Mouse (Mus musculus): ENCODE data around the gene Kif5c. TPM values are rescaled to one million over a fixed set of nuclear protein-coding genes. Genes with fewer than 3 reads are reported as not detected.
A peak's percentile ranks its signal among the peaks of the same experiment; 100 is the strongest.

The Kif5c gene
- polyA plus RNA-seq, 1 experiment from 2014 or later = 2.7 TPM

DNA sequence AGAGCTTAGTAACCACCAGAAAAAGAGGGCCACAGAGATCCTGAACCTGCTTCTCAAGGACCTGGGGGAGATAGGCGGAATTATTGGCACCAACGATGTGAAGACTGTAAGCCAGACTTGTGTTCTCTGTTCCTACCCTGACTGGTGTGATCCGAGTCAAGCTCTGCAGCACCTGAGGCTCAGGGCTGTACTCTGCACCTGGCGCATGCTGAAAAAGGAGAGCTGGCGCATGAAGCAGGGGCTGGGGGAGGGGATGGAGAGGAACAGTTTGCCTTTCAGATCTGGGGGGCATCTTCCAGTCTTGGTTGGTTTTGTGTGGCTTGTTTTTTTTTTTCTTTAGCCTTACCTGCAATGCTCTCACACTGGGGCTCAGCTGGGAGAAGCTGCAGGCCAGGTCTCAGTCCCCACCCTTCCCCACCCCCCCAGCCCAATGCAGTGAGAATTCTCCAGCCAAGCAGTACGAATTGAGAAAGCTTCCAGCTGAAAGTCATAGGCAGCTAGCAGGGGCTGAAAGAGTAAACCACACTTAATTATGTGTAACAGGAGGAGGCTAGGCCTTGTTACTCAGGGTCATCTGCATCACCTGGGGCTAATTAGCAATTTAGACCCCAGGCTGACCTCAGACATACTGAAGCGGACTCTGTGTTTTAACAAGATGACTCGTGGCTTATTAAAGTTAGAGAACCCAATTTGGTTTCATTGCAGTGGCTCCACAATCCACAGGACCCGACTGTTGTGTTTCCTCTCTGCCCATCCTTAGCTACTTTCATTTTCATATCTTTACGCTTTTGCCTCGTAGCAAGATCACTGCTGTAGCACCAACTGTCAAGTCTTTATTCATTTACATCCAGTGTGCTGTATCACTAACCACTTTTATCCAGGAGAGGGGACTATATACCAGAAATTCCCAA lies 113.9 kb downstream of the Kif5c start:
- peak; percentile 60 for ATAC-seq (replicated peaks; ENCODE audit: low FRiP score, low read depth)
- WGBS = 32% methylated on average over 11 of the region's 11 CpGs

GRCm38 (mm10) chr2:49733656-49734008 lies 114.5 kb downstream of the Kif5c start:
- DNase-seq (ENCODE audit: low spot score) (peak; percentile 64), ATAC-seq (replicated peaks; ENCODE audit: low FRiP score, low read depth) (peak; percentile 63)
- Histone ChIP-seq H3K27me3 (ENCODE audit: insufficient read depth, low read length) (no peaks in the 10 kb centered on the region), H3K27ac (peak overlapping the region; percentile 80), H3K4me2 (ENCODE audit: low read length) (peak overlapping the region; percentile 42), H3K9me3 (replicated peaks; ENCODE audit: low read length) (no peaks in the 10 kb centered on the region), H3K4me1 (replicated peaks; ENCODE audit: insufficient read depth, low read length) (no peaks in the 10 kb centered on the region), H3K4me3 (replicated peaks; ENCODE audit: low read depth, low read length) (no peak overlapping the region), H3K9ac (ENCODE audit: low read depth, low read length) (no peak overlapping the region), H3K36me3 (ENCODE audit: insufficient read depth, low read length) (no peaks in the 10 kb centered on the region)
- TF ChIP-seq CTCF (IDR thresholded peaks at IDR 0.05; ENCODE audit: low read depth) = no peak; the same call in 1 of the 2 replicates
- WGBS = 32% methylated on average over 7 of the region's 7 CpGs

More for the DNA sequence above, 113.9 kb downstream of the Kif5c start:
- Histone ChIP-seq H3K4me1 (replicated peaks; ENCODE audit: insufficient read depth, low read length) (no peaks in the 10 kb centered on the region), H3K9me3 (replicated peaks; ENCODE audit: low read length) (no peaks in the 10 kb centered on the region), H3K36me3 (ENCODE audit: insufficient read depth, low read length) (no peaks in the 10 kb centered on the region), H3K27me3 (ENCODE audit: insufficient read depth, low read length) (no peaks in the 10 kb centered on the region), H3K27ac (peak overlapping the region; percentile 80), H3K4me3 (replicated peaks; ENCODE audit: low read depth, low read length) (no peak overlapping the region; the same call in 1 of the 2 replicates), H3K4me2 (ENCODE audit: low read length) (peak overlapping the region; percentile 42), H3K9ac (ENCODE audit: low read depth, low read length) (no peak overlapping the region)
- DNase-seq (ENCODE audit: low spot score) = no peak
- no peak for TF ChIP-seq CTCF (IDR thresholded peaks at IDR 0.05; ENCODE audit: low read depth)

DNA sequence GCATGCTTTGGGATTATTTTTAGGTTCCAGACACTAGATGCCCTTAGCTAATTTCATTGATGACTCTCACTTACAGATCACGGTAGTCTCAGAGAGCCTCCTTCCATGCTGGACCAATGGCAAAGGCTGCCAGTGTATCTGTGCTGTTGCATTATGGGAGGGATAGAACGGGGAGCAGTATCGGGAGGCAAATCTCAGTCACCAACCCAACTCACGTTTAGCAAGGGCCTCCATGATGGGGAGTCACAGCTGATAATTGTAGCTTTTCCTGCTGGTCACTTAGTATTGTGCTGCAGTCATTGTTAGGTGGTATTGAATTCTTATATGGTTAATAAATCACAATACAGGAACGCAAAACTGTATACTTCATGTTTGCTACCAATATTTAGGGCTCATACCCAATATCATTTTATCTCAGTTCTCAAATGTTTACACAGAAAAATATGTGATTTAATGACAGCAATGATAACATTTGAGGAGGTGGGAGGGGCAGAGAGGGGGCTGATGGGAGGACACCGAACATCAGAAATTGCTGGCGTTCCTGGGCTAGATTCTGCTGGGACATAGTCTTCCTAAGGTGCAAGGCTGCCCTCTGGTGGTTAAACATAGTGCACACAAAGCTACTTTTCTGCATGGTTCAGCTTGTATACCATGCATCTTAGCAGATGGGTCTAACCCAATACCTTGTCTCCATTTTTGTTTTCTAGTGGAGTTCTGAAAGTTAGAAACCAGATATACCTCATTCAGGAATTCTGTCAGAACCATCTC lies 115.1 kb downstream of the Kif5c start:
- H3K4me2 ChIP-seq (ENCODE audit: low read length) = peak overlapping the region; percentile 34; the same call in 1 of the 2 replicates
- H3K9ac ChIP-seq (ENCODE audit: low read depth, low read length) = no peak overlapping the region
- no peaks in the 10 kb centered on the region for H3K36me3 ChIP-seq (ENCODE audit: insufficient read depth, low read length)
- H3K9me3 ChIP-seq (replicated peaks; ENCODE audit: low read length) = no peaks in the 10 kb centered on the region
- 46% methylated on average over 7 of the region's 7 CpGs for WGBS
- no peaks in the 10 kb centered on the region for H3K27me3 ChIP-seq (ENCODE audit: insufficient read depth, low read length)
- H3K27ac ChIP-seq = 0 out of 2 replicates have a peak overlapping the region, but pooled peaks have one; percentile 80
- H3K4me1 ChIP-seq (replicated peaks; ENCODE audit: insufficient read depth, low read length) = no peaks in the 10 kb centered on the region
- TF ChIP-seq CTCF (IDR thresholded peaks at IDR 0.05; ENCODE audit: low read depth) = peak; percentile 95
- ATAC-seq (replicated peaks; ENCODE audit: low FRiP score, low read depth) (peak; percentile 50; the same call in 1 of the 2 replicates), DNase-seq (ENCODE audit: low spot score) (peak; percentile 94)
- H3K4me3 ChIP-seq (replicated peaks; ENCODE audit: low read depth, low read length) = no peak overlapping the region

DNA sequence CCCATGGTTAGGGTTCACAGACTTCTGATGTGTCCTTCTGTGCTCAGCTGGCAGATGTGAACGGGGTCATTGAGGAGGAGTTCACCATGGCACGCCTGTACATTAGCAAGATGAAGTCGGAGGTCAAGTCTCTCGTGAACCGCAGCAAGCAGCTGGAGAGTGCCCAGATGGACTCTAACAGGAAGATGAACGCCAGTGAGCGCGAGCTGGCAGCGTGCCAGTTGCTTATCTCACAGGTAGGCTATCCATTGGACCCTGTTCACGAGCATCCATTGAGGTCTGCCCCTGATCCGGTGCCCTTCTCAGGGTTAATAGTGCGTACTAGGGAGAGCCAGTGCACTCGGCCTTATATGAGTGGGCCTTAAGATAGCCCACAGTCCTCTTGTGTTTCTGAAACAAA lies 116.3 kb downstream of the Kif5c start:
- no peaks in the 10 kb centered on the region for H3K36me3 ChIP-seq (ENCODE audit: insufficient read depth, low read length)
- H3K4me1 ChIP-seq (replicated peaks; ENCODE audit: insufficient read depth, low read length) = no peaks in the 10 kb centered on the region
- H3K9me3 ChIP-seq (replicated peaks; ENCODE audit: low read length) = no peaks in the 10 kb centered on the region
- no peak overlapping the region for H3K4me3 ChIP-seq (replicated peaks; ENCODE audit: low read depth, low read length)
- H3K9ac ChIP-seq (ENCODE audit: low read depth, low read length) = no peak overlapping the region
- 41% methylated on average over 13 of the region's 13 CpGs for WGBS
- no peak for DNase-seq (ENCODE audit: low spot score)
- H3K27ac ChIP-seq = no peak overlapping the region
- no peak overlapping the region for H3K4me2 ChIP-seq (ENCODE audit: low read length)
- no peak for ATAC-seq (replicated peaks; ENCODE audit: low FRiP score, low read depth)
- no peaks in the 10 kb centered on the region for H3K27me3 ChIP-seq (ENCODE audit: insufficient read depth, low read length)
- TF ChIP-seq CTCF (IDR thresholded peaks at IDR 0.05; ENCODE audit: low read depth) = no peak

- no peak overlapping the region for H3K4me3 ChIP-seq (replicated peaks; ENCODE audit: low read depth, low read length)
- no peaks in the 10 kb centered on the region for H3K27me3 ChIP-seq (ENCODE audit: insufficient read depth, low read length)
- peaks cover 12% of the 10 kb centered on the region; the same call in 1 of the 2 replicates for H3K4me1 ChIP-seq (replicated peaks; ENCODE audit: insufficient read depth, low read length)
- H3K9me3 ChIP-seq (replicated peaks; ENCODE audit: low read length) = no peaks in the 10 kb centered on the region
- H3K4me2 ChIP-seq (ENCODE audit: low read length) = no peak overlapping the region
- H3K9ac ChIP-seq (ENCODE audit: low read depth, low read length) = no peak overlapping the region
- DNase-seq (ENCODE audit: low spot score) (no peak), ATAC-seq (replicated peaks; ENCODE audit: low FRiP score, low read depth) (no peak)
- no peak overlapping the region for H3K27ac ChIP-seq
- whole genome bisulfite sequencing = 69% methylated on average over 5 of the region's 5 CpGs
- H3K36me3 ChIP-seq (ENCODE audit: insufficient read depth, low read length) = no peaks in the 10 kb centered on the region
- no peak for TF ChIP-seq CTCF (IDR thresholded peaks at IDR 0.05; ENCODE audit: low read depth)
Observed at GRCm38 (mm10) chr2:49739046-49739445, 119.9 kb downstream of the Kif5c start.

GRCm38 (mm10) chr2:49741026-49741425 lies 121.9 kb downstream of the Kif5c start:
- Histone ChIP-seq H3K27me3 (ENCODE audit: insufficient read depth, low read length) (no peaks in the 10 kb centered on the region), H3K27ac (no peak overlapping the region), H3K4me3 (replicated peaks; ENCODE audit: low read depth, low read length) (no peak overlapping the region), H3K9me3 (replicated peaks; ENCODE audit: low read length) (no peaks in the 10 kb centered on the region), H3K4me1 (replicated peaks; ENCODE audit: insufficient read depth, low read length) (peaks cover 20% of the 10 kb centered on the region; the same call in 1 of the 2 replicates), H3K9ac (ENCODE audit: low read depth, low read length) (no peak overlapping the region), H3K4me2 (ENCODE audit: low read length) (no peak overlapping the region), H3K36me3 (ENCODE audit: insufficient read depth, low read length) (no peaks in the 10 kb centered on the region)
- no peak for TF ChIP-seq CTCF (IDR thresholded peaks at IDR 0.05; ENCODE audit: low read depth)
- 58% methylated on average over 6 of the region's 6 CpGs for WGBS
- ATAC-seq (replicated peaks; ENCODE audit: low FRiP score, low read depth) (no peak), DNase-seq (ENCODE audit: low spot score) (no peak)

Data from kidney, postnatal 0 days (tissue).